Mouse (Mus musculus): ENCODE measurements around the gene Glmp.
"Not testable (repeated sequence)": the region's sequence is repeated elsewhere in the genome, so short reads cannot be mapped to it uniquely, and the experiment has no call there.

Glmp gene

GRCm38 (mm10) chr3:88376644-88377043 lies 51.8 kb downstream of the Glmp start:
- not testable (repeated sequence) for DNase-seq (ENCODE audit: low read depth)

- DNase-seq (ENCODE audit: low read depth) = not testable (repeated sequence)
Measured at GRCm38 (mm10) chr3:88378599-88378998, 53.8 kb downstream of the Glmp start, which contains the start of gene Bglap2. TSS of gene Bglap2 (minus strand) at chr3:88378699.
